Mouse (Mus musculus): ENCODE measurements around the gene Fam3a. TPM values are rescaled to one million over a fixed set of nuclear protein-coding genes. Genes with fewer than 3 reads are reported as not detected.

The Fam3a gene
- polyA plus RNA-seq (2015; fragmentation: Illumina TruSeq; extraction: RNeasy Lipid Tissue Mini Kit (QIAGEN cat#74804); ENCODE audit: insufficient read depth, low read depth, low replicate concordance) = 10.2 TPM

GRCm38 (mm10) chrX:74392535-74393443 lies at the start of gene Fam3a, which contains the start of gene Ikbkg:
TSS of gene Fam3a (minus strand) at chrX:74393272.
TSS of gene Ikbkg (plus strand) at chrX:74393290.

GRCm38 (mm10) chrX:74428826-74429276 lies 35.8 kb upstream of the Fam3a start, which contains the start of gene G6pdx:
TSS of gene G6pdx (minus strand) at chrX:74429194.

GRCm38 (mm10) chrX:74372888-74373549 lies 20.1 kb downstream of the Fam3a start, which contains the start of the genes Ubl4a and Slc10a3:
TSS of gene Ubl4a (minus strand) at chrX:74373218.
TSS of gene Slc10a3 (minus strand) at chrX:74373349.

DNA sequence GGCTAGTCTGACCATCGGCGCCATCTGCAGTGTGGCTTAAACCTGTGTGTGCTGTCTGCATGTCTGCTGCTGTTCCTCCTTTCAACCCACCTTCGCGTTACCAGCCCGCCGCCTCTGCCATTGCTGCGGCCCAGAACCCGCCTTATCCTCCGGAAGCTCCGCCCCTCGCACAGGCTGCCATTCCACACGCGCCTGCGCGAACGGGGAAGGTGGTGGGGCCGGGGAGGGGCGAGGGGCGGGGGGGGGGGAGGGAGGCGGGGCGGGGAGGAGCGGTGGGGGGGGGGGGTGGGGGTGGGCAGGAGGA lies 39.7 kb downstream of the Fam3a start, which contains the start of gene Lage3:
TSS of gene Lage3 (minus strand) at position 152 of the 304 bp plus-strand sequence.

Other genes with a start within 250 kb of the Fam3a start
- gene Tex28, start 225.4 kb downstream of the Fam3a start, polyA plus RNA-seq (2015; fragmentation: Illumina TruSeq; extraction: RNeasy Lipid Tissue Mini Kit (QIAGEN cat#74804); ENCODE audit: insufficient read depth, low read depth, low replicate concordance) = not detected
- not detected for gene Tktl1, start 216.0 kb downstream of the Fam3a start, polyA plus RNA-seq (2015; fragmentation: Illumina TruSeq; extraction: RNeasy Lipid Tissue Mini Kit (QIAGEN cat#74804); ENCODE audit: insufficient read depth, low read depth, low replicate concordance)
- gene Flna, start 143.5 kb downstream of the Fam3a start, polyA plus RNA-seq (2015; fragmentation: Illumina TruSeq; extraction: RNeasy Lipid Tissue Mini Kit (QIAGEN cat#74804); ENCODE audit: insufficient read depth, low read depth, low replicate concordance) = 119 TPM
- 12.8 TPM for gene Emd, start 138.6 kb downstream of the Fam3a start, polyA plus RNA-seq (2015; fragmentation: Illumina TruSeq; extraction: RNeasy Lipid Tissue Mini Kit (QIAGEN cat#74804); ENCODE audit: insufficient read depth, low read depth, low replicate concordance)
- 938 TPM for gene Rpl10, start 122.5 kb downstream of the Fam3a start, polyA plus RNA-seq (2015; fragmentation: Illumina TruSeq; extraction: RNeasy Lipid Tissue Mini Kit (QIAGEN cat#74804); ENCODE audit: insufficient read depth, low read depth, low replicate concordance)
- gene Taz, start 111.4 kb downstream of the Fam3a start, polyA plus RNA-seq (2015; fragmentation: Illumina TruSeq; extraction: RNeasy Lipid Tissue Mini Kit (QIAGEN cat#74804); ENCODE audit: insufficient read depth, low read depth, low replicate concordance) = 37.4 TPM
- gene Dnase1l1, start 110.9 kb downstream of the Fam3a start, polyA plus RNA-seq (2015; fragmentation: Illumina TruSeq; extraction: RNeasy Lipid Tissue Mini Kit (QIAGEN cat#74804); ENCODE audit: insufficient read depth, low read depth, low replicate concordance) = 7.3 TPM
- gene Atp6ap1, start 96.2 kb downstream of the Fam3a start, polyA plus RNA-seq (2015; fragmentation: Illumina TruSeq; extraction: RNeasy Lipid Tissue Mini Kit (QIAGEN cat#74804); ENCODE audit: insufficient read depth, low read depth, low replicate concordance) = 46.8 TPM
- gene Gdi1, start 88.3 kb downstream of the Fam3a start, polyA plus RNA-seq (2015; fragmentation: Illumina TruSeq; extraction: RNeasy Lipid Tissue Mini Kit (QIAGEN cat#74804); ENCODE audit: insufficient read depth, low read depth, low replicate concordance) = 86.4 TPM
- 17.2 TPM for gene Fam50a, start 80.2 kb downstream of the Fam3a start, polyA plus RNA-seq (2015; fragmentation: Illumina TruSeq; extraction: RNeasy Lipid Tissue Mini Kit (QIAGEN cat#74804); ENCODE audit: insufficient read depth, low read depth, low replicate concordance)
- 3.5 TPM for gene Plxna3, start 64.2 kb downstream of the Fam3a start, polyA plus RNA-seq (2015; fragmentation: Illumina TruSeq; extraction: RNeasy Lipid Tissue Mini Kit (QIAGEN cat#74804); ENCODE audit: insufficient read depth, low read depth, low replicate concordance)
- 17.9 TPM for gene Lage3, start 39.7 kb downstream of the Fam3a start, polyA plus RNA-seq (2015; fragmentation: Illumina TruSeq; extraction: RNeasy Lipid Tissue Mini Kit (QIAGEN cat#74804); ENCODE audit: insufficient read depth, low read depth, low replicate concordance)
- gene Ubl4a, start 20.1 kb downstream of the Fam3a start, polyA plus RNA-seq (2015; fragmentation: Illumina TruSeq; extraction: RNeasy Lipid Tissue Mini Kit (QIAGEN cat#74804); ENCODE audit: insufficient read depth, low read depth, low replicate concordance) = 11.5 TPM
- 4.0 TPM for gene Slc10a3, start 19.9 kb downstream of the Fam3a start, polyA plus RNA-seq (2015; fragmentation: Illumina TruSeq; extraction: RNeasy Lipid Tissue Mini Kit (QIAGEN cat#74804); ENCODE audit: insufficient read depth, low read depth, low replicate concordance)
- 3.8 TPM for gene Ikbkg, start within 50 bp of the Fam3a start, polyA plus RNA-seq (2015; fragmentation: Illumina TruSeq; extraction: RNeasy Lipid Tissue Mini Kit (QIAGEN cat#74804); ENCODE audit: insufficient read depth, low read depth, low replicate concordance)
- 6.2 TPM for gene G6pdx, start 35.9 kb upstream of the Fam3a start, polyA plus RNA-seq (2015; fragmentation: Illumina TruSeq; extraction: RNeasy Lipid Tissue Mini Kit (QIAGEN cat#74804); ENCODE audit: insufficient read depth, low read depth, low replicate concordance)
- not detected for gene Gm6880, start 88.1 kb upstream of the Fam3a start, polyA plus RNA-seq (2015; fragmentation: Illumina TruSeq; extraction: RNeasy Lipid Tissue Mini Kit (QIAGEN cat#74804); ENCODE audit: insufficient read depth, low read depth, low replicate concordance)
- not detected for gene Olfr1326-ps1, start 181.6 kb upstream of the Fam3a start, polyA plus RNA-seq (2015; fragmentation: Illumina TruSeq; extraction: RNeasy Lipid Tissue Mini Kit (QIAGEN cat#74804); ENCODE audit: insufficient read depth, low read depth, low replicate concordance)
- gene Olfr1325, start 199.4 kb upstream of the Fam3a start, polyA plus RNA-seq (2015; fragmentation: Illumina TruSeq; extraction: RNeasy Lipid Tissue Mini Kit (QIAGEN cat#74804); ENCODE audit: insufficient read depth, low read depth, low replicate concordance) = not detected